Mouse (Mus musculus) liver, postnatal 0 days (tissue): ENCODE results near the gene Dop1b.

Experiments
- CTCF ChIP-seq: sonication (generic); IDR thresholded peaks from 2 replicates; pipeline ENCODE4 v1.5.1; 2016; ENCODE audit warnings: antibody characterized with exemption, low read depth
- EP300 ChIP-seq: IDR thresholded peaks from 2 replicates; pipeline ENCODE4 v1.6.1; 2016; ENCODE audit warnings: antibody characterized with exemption, low read depth, mild to moderate bottlenecking

DNA sequence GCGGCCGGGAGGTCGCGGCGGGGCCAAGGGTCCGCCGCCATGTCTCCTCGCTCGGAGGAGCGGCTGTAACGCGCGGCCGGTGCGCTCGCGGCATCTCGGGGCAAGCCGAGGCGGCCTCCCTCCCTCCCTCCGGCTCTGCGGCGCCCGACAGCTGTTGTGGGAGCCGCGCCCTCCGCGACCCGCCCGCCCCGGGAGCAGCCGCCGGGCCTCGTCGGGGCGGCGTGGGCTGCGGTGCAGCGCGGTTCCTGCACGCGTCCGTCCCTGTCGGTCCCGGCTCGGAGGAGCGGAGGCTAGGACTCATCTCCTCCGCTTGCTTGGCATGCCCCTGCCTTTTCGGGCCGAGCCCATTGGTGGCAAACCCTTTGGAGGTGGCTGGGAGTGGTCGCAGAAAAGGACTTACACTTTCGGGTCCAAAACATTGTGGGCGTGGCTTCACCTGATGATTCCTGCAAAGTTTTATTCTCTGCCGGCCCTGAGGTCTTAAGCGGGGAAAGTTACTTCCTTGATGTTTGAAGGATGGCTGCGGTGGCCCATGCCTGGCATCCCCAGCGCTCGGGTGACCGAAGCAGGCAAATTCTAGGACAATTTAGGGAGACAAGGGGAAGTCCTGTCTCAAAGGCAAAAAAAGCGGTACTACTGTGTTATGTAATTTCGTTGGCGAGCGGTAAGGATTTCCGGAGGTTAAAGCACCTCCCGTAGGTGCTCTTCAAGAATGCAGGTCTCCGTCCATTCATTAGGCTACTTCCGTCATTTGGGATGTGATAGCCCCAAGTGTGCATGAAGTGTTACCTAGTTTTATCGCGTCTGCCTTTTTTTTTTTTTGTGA is 121.0 kb downstream of the Dop1b start:
- TF ChIP-seq CTCF (no peak), EP300 (no peak)
